Mouse (Mus musculus) bone marrow, adult 2 months (tissue): Measurements from ENCODE around the gene Pik3r2. TPM values are rescaled to one million over a fixed set of nuclear protein-coding genes. Genes with fewer than 3 reads are reported as not detected.
"Not testable (repeated sequence)": the region's sequence is repeated elsewhere in the genome, so short reads cannot be mapped to it uniquely, and the experiment has no call there.

Experiments used
- H3K27ac ChIP-seq: fragments of 200-500 bp; 2 replicates; pipeline ENCODE4 v1.5.1; 2012; ENCODE audit warnings: low read depth, mild to moderate bottlenecking, control low read depth, inconsistent platforms, low read length; ENCODE audit not compliant: control insufficient read depth, poor library complexity, insufficient read depth
- H3K4me1 ChIP-seq: fragments of 200-500 bp; 2 replicates; pipeline ENCODE4 v1.6.1; 2011; ENCODE audit warnings: low read length; ENCODE audit not compliant: control insufficient read depth, insufficient read depth
- H3K4me3 ChIP-seq: fragments of 200-500 bp; replicated peaks from 2 replicates; pipeline ENCODE3; 2011; ENCODE audit warnings: mild to moderate bottlenecking, low read depth, low read length, control low read depth; ENCODE audit not compliant: control insufficient read depth
- CTCF ChIP-seq: fragments of 200-500 bp; IDR thresholded peaks from 2 replicates; pipeline ENCODE4 v1.5.1; 2011; ENCODE audit warnings: low read length, control low read depth; ENCODE audit not compliant: control insufficient read depth, insufficient read depth
- POLR2A ChIP-seq: fragments of 200-500 bp; IDR thresholded peaks from 2 replicates; pipeline ENCODE4 v1.6.1; 2011; ENCODE audit warnings: low read depth, mild to moderate bottlenecking, control low read depth, low read length, borderline replicate concordance; ENCODE audit not compliant: control insufficient read depth
- WGBS: fragments of 180-500 bp; shearing (Covaris S2); methylation state at CpG from one replicate; pipeline ENCODE4 v1.1.7; 2018; 5-methylcytosine and 5-hydroxymethylcytosine counted together
- polyA plus RNA-seq: library from polyadenylated mRNA; stranded (reverse); fragments of >200 nt; gene quantifications from 2 replicates; pipeline ENCODE4 v1.2.4, GENCODE M21; 2011; ENCODE audit warnings: low replicate concordance; ENCODE audit not compliant: missing spikeins, insufficient read depth, insufficient read length

Pik3r2 gene
- 12.8 and 19.5 TPM in 2 replicates for polyA plus RNA-seq

GRCm38 (mm10) chr8:70776496-70777444 is at the start of gene Pik3r2:
Pik3r2 (minus strand) TSS chr8:70776713.
- Histone ChIP-seq H3K4me3 (peak within 1 kb of the TSS; percentile 85), H3K4me1 (peaks cover 3% of the 10 kb centered on the region; the same call in 1 of the 2 replicates), H3K27ac (peak within 1 kb of the TSS; percentile 96)
- under 1% methylated on average over 94 of the region's 94 CpGs for WGBS
- peak; percentile 55; the same call in 1 of the 2 replicates for TF ChIP-seq POLR2A
- TF ChIP-seq CTCF = peak; percentile 1; the same call in 1 of the 2 replicates

GRCm38 (mm10) chr8:70825816-70826215 is 49.3 kb upstream of the Pik3r2 start:
- no peak overlapping the region for H3K4me3 ChIP-seq
- H3K27ac ChIP-seq = no peak overlapping the region
- WGBS = 79% methylated on average over 8 of the region's 8 CpGs
- no peak for TF ChIP-seq CTCF
- no peak for TF ChIP-seq POLR2A
- H3K4me1 ChIP-seq = no peaks in the 10 kb centered on the region

- WGBS = 86% methylated on average over 7 of the region's 7 CpGs
These were observed 47.3 kb upstream of the Pik3r2 start for GRCm38 (mm10) chr8:70823802-70824201.

GRCm38 (mm10) chr8:70822594-70822993 is 46.1 kb upstream of the Pik3r2 start:
- 84% methylated on average over 3 of the region's 3 CpGs for WGBS
- H3K4me3 ChIP-seq, H3K4me1 ChIP-seq, H3K27ac ChIP-seq: not testable (repeated sequence)

More at GRCm38 (mm10) chr8:70823802-70824201, 47.3 kb upstream of the Pik3r2 start:
- Histone ChIP-seq H3K4me1 (no peaks in the 10 kb centered on the region), H3K4me3 (no peak overlapping the region), H3K27ac (no peak overlapping the region)
- TF ChIP-seq CTCF (no peak), POLR2A (no peak)

GRCm38 (mm10) chr8:70821992-70822391 is 45.5 kb upstream of the Pik3r2 start:
- WGBS = 52% methylated on average over 11 of the region's 11 CpGs
- TF ChIP-seq POLR2A (no peak), CTCF (no peak)
- H3K27ac ChIP-seq = no peak overlapping the region
- H3K4me1 ChIP-seq = no peaks in the 10 kb centered on the region
- H3K4me3 ChIP-seq = no peak overlapping the region

- 0 out of 2 replicates have a peak, but pooled peaks have one; percentile 15 for TF ChIP-seq POLR2A
- peak; percentile 97 for TF ChIP-seq CTCF
- Histone ChIP-seq H3K27ac (no peak overlapping the region), H3K4me3 (no peak overlapping the region), H3K4me1 (no peaks in the 10 kb centered on the region)
- WGBS = 20% methylated on average over 30 of the region's 30 CpGs
These were observed 45.0 kb upstream of the Pik3r2 start for GRCm38 (mm10) chr8:70821399-70821962.

- Histone ChIP-seq H3K4me1 (no peaks in the 10 kb centered on the region), H3K27ac (no peak overlapping the region), H3K4me3 (no peak overlapping the region)
- 76% methylated on average over 31 of the region's 31 CpGs for WGBS
- TF ChIP-seq POLR2A (no peak), CTCF (no peak)
These were observed 43.8 kb upstream of the Pik3r2 start for GRCm38 (mm10) chr8:70820101-70820935.
